Mouse (Mus musculus): Measurements from ENCODE around the gene Nhsl2. TPM values are rescaled to one million over a fixed set of nuclear protein-coding genes. Genes with fewer than 3 reads are reported as not detected.
A peak's percentile ranks its signal among the peaks of the same experiment; 100 is the strongest.
"Not testable (repeated sequence)": the region's sequence is repeated elsewhere in the genome, so short reads cannot be mapped to it uniquely, and the experiment has no call there.

The Nhsl2 gene
- total RNA-seq (2021): 5.7 and 6.2 TPM in 2 replicates
- long read RNA-seq, experiment 1, partial matches to known transcripts: 0 of 2 reads
- long read RNA-seq, experiment 1, other reads (novel, unspliced or antisense): 2 of 2 reads
- long read RNA-seq, experiment 2: 0 reads

DNA sequence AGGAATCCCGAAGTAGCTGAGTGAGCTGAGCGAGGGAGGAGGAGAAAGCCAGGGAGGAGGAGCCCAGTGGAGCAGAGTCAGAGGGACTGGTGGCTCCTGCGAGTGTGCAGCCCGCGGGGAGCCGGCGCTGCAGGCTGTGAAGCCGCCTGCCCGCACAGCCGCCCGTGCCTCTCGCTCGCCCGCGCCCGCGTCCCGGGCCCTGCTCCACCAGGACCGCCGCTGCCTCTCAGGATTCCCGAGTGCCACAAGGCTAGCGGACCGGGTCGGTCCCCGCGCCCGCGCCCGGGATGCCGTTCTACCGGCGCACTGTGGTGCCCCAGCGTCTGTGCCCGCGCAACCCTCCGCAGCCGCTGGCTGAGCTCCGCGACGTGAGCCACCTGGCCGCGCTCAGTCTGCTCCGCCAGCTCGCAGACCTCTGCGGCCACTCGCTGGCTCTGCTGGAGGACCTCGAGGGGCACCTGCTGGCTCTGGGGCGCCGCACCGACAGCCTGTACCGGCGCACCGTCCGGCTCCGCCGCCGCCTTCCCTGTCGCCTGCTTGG is at the start of gene Nhsl2:
Nhsl2 (plus strand) TSS at position 105 of the 541 bp plus-strand sequence.
- peak; percentile 55 for DNase-seq

DNA sequence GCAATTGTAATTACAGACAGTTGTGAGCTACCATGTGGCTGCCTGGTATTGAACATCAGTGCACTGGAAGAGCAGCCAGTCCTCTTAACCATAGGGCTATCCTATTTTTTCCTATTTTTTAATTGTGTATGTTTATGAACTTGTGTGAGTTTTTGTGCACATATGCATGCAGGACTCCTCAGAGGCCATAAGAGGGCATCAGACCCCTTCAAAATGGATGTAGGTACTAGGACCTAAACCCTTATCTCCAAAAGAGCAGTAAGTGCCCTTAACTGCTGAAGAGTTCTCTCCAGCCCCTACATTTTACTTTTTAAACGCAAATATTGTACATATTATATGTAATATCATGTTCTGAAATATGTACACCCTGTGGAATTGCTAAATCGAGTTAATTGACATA is 43.7 kb upstream of the Nhsl2 start:
- no peak for DNase-seq

DNA sequence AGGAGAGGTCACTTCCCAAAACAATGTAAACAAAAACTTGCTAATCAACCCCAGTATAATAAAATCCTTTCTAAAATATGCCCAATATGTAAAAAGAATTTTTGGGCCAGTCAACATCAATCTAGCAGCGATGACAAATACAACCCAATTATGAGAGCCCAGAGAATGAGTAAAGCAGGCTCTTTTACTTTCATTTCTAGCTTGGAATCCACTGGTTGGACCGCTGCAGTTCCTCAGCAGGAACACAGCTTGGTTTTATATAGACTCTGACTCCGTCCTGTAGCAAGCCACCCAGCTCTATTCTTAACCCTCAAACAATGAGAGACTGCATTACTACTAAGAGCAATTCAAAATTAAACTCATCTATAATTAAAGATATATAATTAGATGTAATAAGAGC is 37.4 kb upstream of the Nhsl2 start:
- DNase-seq: no peak

DNA sequence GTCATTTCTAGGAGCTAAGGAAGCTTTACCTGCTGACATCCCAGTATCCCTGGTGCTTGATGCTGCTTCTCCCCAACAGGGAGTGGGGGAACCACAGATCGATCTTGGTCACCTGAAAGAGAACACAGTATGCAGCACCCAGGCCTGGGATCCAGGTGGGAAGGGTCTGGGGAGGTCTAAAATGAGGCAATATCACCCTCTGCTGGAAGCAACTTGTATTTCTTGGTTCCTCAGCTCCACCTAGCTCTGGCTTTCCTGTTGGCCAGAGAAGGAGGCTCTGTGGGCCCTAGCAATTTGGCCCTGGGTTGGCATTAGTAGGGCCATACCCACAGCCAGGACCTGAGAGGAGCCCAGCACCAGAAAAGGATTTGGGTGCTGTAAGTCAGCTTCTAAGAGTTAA is 30.0 kb upstream of the Nhsl2 start:
- peak; percentile 9 for DNase-seq

DNA sequence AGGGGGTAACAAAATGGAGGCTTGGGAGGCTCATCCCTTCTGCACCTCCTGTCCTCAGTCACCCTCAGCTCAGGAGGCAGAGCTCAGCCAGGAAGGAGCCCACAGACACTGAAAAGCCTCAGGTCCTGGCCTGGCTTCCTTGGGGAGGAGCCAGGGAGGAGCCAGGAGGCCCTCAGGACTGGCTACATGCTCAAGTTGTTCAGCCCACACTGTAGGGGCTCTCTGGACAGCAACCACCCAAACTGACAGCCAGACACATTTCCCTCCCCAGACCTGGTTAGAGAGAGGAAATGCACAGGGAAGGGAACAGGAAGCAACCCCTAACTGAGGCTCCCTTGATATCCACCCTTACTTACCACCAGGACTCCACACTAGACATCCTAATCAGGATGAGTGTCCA is 29.2 kb upstream of the Nhsl2 start:
- not testable (repeated sequence) for DNase-seq

DNA sequence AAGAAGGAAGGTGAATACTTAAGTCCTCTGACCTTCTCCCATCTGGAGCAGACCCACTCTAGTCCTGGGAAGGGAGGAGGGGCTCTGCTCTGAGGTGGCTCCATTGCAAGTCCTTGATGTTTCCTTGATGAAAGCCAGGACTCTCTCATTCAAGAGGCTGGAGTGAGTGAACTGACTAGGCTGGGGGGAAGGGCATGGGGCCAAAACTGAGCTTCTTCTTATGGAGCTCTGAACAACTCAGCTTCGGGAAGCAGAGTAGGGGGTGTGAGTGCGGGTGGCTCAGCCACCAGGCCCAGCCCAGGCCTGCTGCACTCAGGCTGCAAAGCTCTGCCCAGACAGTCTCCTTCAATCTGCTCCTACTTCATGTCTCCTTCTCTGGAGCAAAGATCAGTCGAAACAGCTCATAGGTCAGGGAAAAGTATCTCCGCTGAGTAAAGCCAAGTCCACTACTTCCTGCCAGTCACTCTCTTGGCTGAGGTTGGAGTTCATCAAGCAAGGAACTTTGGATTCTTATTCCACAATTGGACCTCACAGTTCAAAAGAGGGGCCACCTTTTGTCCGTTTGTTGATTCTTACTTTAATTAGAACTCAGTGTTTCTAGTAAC is 1.9 kb upstream of the Nhsl2 start:
- DNase-seq: peak; percentile 17

DNA sequence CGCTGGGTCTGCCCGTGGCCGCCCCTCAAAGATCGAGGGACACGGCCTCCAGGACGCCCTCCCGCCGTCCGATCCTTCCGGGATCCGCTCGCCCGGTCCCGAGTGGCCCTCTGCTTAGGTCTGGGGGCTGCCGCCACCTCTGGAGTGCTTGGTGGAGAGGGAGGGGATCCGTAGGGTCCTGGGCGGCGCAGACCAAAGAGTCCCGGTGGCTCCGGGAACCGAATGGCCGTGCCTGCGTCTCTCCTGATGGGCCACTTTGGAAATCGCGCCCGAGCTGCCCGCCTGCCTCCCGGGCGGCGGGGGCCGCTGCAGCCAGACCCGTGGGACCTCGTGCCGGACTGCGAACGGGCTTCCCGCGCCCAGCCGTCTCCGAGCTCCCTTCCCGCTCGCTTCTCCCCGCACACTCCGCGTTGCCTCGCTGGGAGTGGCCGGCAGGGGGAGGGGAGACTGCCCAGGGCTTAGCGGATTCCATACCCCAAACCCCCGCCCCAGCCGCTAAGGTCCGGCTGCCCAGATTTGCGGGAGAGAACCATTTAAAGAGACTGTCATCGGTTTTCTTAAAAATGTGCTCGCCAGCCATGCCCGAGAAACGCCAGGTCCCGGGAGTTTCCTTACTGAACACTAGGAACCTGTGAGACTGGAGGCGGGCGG is 841 bp downstream of the Nhsl2 start:
- DNase-seq: peak; percentile 51

DNA sequence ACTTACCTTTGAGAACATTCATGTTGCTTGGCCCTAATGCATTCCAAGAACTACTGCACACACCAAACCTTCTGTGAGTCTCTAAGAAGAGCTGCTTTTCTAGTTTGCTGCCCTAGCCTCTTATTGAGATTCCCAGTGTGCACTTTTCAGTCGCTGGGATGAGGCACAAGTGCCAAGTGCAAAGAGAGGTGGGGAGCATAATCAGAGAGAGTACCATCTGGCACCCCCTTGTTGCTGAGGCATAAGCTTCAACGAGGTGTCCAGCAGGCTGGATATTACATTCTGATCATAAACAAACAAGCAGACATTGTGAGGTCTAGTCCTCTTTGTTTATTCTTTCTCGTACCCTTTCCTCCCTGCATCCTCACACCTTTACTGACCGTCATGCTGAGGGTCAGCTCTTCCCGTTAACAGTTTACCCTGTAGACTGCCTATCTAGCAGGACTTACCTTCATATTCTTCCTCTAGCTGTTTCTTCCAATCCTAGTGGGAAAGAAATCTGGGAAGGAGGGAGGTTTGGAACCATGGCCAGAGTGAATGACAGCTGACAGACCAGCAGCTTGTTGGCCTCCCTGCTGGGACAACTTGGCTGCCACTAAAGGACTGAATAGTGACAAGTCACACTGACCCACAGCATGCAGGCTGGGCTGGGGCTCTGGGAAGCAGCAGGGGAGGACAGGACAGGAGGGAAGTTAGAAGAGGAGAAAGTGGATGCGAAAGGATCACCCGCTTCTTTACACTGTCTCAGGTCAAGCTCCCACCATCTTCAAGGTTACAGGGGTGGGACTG is 2.6 kb downstream of the Nhsl2 start:
- no peak for DNase-seq

DNA sequence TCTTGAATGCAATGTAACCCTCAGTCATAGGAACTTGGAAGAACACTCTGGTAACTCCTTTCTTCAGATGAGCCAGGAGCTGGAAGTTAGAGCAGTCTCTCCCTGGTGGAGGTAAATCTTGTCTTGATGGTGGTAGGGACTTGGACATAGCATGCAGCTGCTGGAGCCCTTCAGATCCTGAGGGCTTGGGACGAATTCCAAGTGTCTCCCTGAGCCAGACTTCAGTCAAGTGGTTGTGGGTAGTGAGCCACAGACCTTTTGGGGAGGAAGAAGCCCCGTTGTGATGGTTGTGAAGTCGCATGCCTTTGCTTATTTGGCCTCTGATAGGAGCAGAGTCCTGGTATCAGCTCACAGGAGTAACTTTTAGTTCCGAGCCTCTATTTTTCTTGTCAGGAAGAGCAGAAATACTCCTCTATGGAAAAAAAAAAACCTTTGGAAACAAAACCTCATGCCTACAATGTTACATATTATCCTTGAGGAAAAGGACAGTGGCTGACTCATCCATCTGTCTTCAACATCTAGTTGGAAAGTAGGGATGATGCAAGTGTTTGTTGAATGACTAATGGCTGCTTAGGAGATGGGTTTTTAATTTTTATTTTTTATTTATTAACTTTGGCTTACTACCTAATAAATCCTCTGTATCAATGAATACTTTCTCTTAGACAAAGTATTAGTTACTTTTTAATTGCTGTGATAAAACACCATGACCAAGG is 14.6 kb downstream of the Nhsl2 start:
- no peak for DNase-seq

DNA sequence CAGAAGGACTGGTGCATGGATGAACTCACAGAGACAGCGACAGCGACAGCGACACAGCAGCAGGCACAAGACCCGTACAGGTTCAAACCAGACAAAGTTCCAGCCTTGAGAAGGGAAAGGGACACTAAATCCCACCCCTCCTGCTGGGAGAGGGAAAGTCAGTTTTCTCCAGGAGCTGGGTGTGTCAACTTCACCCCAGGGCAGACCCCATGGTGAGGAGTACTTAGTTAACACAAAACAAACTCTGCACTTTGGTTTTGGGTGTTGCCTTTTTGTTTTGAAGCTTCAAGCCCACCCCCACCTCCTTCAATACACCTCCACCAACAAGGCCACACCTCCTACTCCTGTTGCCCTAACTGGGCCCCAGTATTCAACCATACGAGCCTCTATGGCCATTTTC is 15.6 kb downstream of the Nhsl2 start:
- DNase-seq: no peak

DNA sequence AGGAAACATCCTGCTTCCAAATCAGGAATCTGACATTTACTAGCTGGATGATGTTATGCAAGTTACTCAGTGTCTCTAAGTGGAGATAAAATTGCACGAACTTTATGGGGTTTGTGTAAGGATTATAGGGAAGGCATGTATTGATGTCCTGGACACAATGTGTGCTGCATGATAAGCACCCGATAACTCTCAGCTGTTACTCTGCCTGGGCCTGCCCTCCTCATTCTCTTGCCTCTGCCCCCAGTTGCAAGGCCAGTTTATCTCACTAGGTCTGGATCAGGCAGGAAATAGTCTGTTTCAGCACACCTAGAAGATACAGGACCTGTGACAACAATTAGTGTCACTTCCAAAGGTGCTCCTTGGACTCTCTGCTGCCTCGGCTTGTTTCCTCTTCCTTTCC is 25.0 kb downstream of the Nhsl2 start:
- no peak for DNase-seq

DNA sequence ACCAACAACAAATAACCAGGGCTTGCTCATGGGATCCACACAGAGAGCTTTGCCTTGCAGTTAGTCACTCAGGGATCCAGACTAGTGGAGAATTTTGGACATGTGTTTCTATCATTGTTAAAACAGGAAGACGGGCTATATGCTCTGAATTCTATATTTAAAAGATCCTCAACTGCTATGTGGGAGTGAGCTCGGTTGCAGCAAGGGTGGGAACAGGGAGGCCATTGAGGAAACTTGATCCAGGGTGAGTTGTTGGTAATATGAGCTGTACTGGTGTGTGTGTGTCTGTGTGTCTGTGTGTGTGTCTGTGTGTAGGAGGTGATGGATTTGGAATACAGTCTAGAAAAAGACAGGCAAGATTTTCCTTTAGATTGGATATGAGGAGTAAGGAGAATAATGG is 25.7 kb downstream of the Nhsl2 start:
- DNase-seq: no peak

DNA sequence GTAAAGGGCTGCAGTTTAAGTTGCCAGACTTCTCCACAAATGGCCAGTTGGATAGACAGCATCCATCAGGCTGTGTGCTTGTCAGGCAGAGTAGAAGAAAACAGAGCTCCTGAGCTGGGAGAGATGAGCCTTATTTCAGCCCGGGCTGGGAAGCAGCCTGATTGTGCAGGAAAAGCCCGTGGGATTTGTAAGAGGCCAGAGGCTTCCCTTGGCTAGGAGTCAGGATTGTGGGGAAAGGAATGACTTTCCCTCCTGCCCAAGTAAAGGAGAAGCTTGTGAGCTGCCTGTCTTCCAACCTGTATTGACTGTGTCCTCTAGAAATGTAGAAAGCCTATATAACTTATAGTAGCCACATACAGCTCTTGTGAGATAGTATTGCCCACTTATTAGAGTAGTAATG is 27.0 kb downstream of the Nhsl2 start:
- no peak for DNase-seq

DNA sequence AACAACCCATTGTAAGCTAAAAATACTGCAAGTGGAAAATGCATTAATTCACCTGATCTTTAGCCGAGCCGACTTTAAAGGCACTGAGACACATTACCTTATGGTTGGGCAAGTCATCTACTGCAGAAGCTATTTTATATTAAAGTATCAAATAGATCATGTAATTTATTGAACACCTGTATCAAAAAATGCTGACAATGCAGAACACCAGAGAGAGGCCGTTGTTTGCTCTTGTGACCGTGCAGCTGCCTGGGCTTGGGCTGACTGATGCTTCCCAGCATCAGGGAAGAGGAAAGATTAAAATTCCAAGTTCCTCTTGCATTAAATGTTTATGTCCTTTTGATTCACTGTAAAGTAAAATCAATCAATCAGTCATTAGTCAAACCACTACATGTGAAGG is 28.7 kb downstream of the Nhsl2 start:
- DNase-seq: no peak

DNA sequence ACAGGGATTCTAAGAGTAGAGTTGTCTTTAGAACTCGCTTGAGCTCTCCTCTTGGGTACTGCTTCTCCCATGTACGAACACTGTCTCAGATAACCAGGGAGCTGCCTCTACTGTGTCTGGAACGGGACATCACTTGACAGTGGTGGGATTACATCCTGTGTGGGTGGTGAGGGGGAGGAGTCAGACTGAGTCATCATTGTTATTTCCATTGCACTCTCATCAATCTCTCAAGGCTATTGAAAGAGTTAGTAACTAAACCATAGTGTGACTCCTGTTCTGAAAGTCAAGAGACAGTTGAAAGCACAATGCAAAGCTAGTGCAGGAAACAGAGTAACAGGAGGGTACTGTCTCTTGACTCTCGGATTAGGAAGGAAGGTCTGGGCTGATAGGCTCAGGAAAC is 29.4 kb downstream of the Nhsl2 start:
- no peak for DNase-seq

DNA sequence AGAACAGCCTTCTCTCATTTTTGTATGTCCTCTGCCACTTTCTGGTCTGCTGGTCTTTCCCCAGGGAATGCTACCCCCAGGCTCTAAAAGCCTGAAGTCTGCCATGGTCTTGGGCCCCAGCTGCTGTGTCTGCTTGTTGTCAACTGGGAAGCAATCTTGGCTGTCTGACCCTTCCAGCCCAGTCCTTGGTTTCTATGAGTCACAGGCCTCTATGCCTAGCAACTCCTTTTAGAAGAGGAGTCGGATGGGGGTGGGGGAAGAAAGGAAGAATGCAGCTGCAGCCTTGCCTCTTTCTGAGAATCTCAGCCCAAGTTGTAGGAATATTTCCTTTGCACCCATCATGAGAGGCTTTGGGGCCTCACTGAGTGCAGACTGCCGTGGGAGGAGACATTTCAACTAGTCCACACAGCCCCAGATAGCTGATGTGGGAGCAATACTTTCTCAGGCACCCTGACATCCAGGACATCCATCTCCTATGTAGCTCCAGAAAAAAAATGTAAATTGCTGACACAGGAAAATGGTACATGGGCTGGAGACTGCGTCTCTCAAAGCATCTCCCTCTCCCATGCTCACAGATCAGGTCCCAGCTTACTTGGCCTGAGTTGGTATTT is 33.1 kb downstream of the Nhsl2 start:
- peak; percentile 42 for DNase-seq

DNA sequence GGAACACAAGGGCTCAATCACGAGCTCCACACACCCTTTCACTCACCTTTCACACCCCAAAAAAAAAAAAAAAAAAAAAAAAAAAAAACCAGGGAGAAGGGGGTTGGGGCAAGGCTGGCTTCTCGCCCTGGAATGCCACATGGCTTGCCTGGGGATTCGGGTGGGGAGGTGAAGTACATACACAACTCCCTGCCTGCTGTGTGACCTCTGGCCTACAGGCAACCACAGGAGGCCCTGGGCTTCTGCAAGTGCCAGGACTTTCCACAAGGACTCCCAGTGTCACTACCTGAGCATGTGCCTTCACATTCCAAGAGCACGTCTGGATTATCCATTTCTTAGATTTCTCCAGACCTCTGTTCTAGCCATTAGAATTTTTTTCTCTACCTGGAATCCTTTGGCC is 40.2 kb downstream of the Nhsl2 start:
- DNase-seq: peak; percentile 43

DNA sequence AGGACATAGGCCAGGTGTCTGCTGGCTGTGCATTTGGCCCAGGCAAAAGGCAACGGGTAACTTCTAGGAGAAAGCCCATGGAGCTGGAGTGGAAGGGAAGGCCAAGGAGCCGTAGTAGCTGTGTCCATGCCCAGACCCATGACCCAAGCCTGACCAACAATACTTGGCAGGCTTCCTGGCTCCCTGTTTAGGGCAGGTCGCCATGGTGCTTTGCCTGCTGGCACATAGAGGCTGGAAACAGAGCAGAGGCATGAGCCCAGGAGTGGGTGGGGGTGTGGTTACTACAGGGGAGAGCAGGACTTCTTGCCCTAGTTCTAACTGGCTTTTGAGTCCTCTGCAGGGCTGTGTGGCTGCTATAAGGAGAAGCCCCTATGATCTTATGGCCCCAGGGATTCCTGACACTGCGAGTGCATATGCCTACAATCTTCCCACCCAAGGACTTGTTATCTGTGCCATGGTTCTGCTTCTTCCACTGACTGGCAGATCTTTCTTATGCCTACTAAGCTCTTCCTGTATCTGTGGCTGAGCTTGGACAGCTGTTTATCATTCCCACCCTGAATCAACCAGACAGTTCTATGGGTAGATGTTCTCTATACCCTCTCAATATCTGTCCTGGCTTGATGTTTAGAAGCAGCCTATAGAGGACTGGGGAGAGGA is 40.8 kb downstream of the Nhsl2 start:
- peak; percentile 67 for DNase-seq

DNA sequence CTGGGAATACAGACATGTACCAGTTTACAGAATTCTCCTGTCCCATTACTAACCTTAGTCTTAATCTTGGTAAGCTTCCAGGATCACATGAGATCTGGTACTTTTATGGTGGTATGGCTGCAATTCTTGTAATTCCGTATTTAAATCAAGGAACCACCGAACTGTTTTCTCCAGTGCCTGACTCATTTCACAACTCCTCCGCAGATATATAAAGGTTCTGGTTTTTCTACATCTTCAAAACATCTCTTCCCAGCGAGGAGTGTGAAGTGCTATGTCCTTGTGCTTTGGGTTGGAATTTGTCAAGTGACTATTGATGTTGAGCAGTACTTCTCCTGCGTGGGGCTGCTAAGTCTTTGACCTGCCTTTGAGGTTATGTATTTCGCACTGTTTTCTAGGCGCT is 44.6 kb downstream of the Nhsl2 start:
- DNase-seq: no peak

DNA sequence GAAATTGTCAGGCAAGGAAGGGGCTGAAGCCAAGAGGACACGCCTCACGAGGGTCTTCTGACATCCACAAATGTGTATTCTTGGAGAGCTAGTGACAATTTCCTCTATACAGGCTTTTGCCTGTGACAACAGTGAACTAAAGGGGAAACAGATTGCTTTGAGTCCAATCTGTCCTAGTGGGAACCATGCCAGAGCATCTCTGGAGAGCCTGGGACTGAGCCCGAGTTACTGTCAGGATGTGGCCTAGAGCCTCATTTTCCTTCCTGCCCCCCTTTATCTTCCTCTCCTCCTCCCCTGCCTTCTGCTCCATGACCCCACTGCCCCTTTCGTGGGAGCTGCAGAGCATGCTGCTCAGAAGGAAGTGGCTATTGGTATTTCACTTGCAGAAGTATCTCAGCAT is 49.2 kb downstream of the Nhsl2 start:
- DNase-seq: no peak

DNA sequence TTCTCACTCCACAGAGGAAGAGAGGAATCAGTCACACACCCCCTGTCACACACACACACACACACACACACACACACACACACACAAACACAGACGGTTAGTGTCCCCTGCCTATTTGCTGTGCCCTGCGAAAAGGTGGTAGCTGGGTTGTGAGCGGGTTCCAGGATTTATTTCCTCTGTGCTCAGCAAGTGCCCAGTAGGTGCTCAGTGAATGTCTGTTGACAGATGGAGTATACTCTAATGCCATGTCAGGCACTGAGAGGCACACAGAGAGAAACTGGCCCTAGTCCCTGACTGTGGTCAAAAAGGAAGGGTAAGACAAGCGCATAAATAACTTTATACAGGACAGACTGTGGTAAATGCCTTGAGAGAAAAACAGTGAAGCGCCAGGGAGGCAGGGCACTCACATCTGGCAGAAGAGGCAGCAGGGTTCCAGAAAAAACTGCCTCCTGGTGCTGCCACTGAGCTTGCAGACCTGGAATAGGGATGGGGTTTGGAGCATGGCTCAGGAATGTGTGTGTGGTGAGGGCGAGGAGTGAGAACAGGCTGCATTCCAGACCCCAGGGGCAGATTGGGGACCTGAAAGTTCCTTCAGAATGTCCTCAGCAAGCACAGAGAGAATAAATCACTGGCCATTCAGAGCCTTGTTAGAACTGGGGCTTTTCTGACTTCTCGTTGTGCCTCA is 52.8 kb downstream of the Nhsl2 start:
- DNase-seq: no peak

Data from adrenal gland, postnatal 14 days (tissue).